Mouse (Mus musculus): ENCODE data around the gene Smchd1. TPM values are rescaled to one million over a fixed set of nuclear protein-coding genes. Genes with fewer than 3 reads are reported as not detected.
"Not testable (repeated sequence)": the region's sequence is repeated elsewhere in the genome, so short reads cannot be mapped to it uniquely, and the experiment has no call there.

Smchd1 gene
- polyA plus RNA-seq, 1 experiment from 2014 or later: 82.2 TPM

GRCm38 (mm10) chr17:71479381-71479901, 4.3 kb upstream of the Smchd1 start:
- no peak overlapping the region for H3K4me3 ChIP-seq (replicated peaks)
- no peaks in the 10 kb centered on the region for H3K36me3 ChIP-seq (replicated peaks)
- peaks cover under 1% of the 10 kb centered on the region for H3K4me1 ChIP-seq
- no peak overlapping the region for H3K4me2 ChIP-seq
- no peak overlapping the region for H3K9ac ChIP-seq
- no peak overlapping the region for H3K27ac ChIP-seq
- 78% methylated on average over 5 of the region's 5 CpGs for WGBS
- no peak for ATAC-seq (ENCODE audit: low FRiP score)
- H3K27me3 ChIP-seq: no peaks in the 10 kb centered on the region; the same call in 1 of the 2 replicates
- no peaks in the 10 kb centered on the region for H3K9me3 ChIP-seq

GRCm38 (mm10) chr17:71477481-71477880, 2.3 kb upstream of the Smchd1 start:
- peaks cover 13% of the 10 kb centered on the region for H3K4me1 ChIP-seq
- no peak overlapping the region for H3K27ac ChIP-seq
- H3K4me3 ChIP-seq (replicated peaks): no peak overlapping the region
- no peak for ATAC-seq (ENCODE audit: low FRiP score)
- 96% methylated on average over 8 of the region's 8 CpGs for WGBS
- H3K27me3 ChIP-seq: no peaks in the 10 kb centered on the region; the same call in 1 of the 2 replicates
- no peaks in the 10 kb centered on the region for H3K9me3 ChIP-seq
- H3K36me3 ChIP-seq (replicated peaks): no peaks in the 10 kb centered on the region
- H3K9ac ChIP-seq: no peak overlapping the region
- H3K4me2 ChIP-seq: no peak overlapping the region

GRCm38 (mm10) chr17:71476346-71477020, 1.3 kb upstream of the Smchd1 start:
- ATAC-seq (ENCODE audit: low FRiP score): no peak
- H3K36me3 ChIP-seq (replicated peaks): no peaks in the 10 kb centered on the region
- peak overlapping the region; percentile 80 for H3K4me2 ChIP-seq
- no peaks in the 10 kb centered on the region for H3K9me3 ChIP-seq
- no peak overlapping the region for H3K9ac ChIP-seq
- H3K4me1 ChIP-seq: peaks cover 13% of the 10 kb centered on the region
- no peak overlapping the region for H3K27ac ChIP-seq
- no peaks in the 10 kb centered on the region; the same call in 1 of the 2 replicates for H3K27me3 ChIP-seq
- H3K4me3 ChIP-seq (replicated peaks): peak overlapping the region; percentile 90; the same call in 1 of the 2 replicates
- WGBS: 83% methylated on average over 7 of the region's 7 CpGs

GRCm38 (mm10) chr17:71475705-71476089, 554 bp upstream of the Smchd1 start:
- peak overlapping the region; percentile 90 for H3K4me3 ChIP-seq (replicated peaks)
- H3K27me3 ChIP-seq: no peaks in the 10 kb centered on the region
- peak overlapping the region; percentile 88 for H3K9ac ChIP-seq
- peak; percentile 79 for ATAC-seq (ENCODE audit: low FRiP score)
- H3K4me2 ChIP-seq: peak overlapping the region; percentile 80
- H3K27ac ChIP-seq: peak overlapping the region; percentile 98
- no peaks in the 10 kb centered on the region for H3K9me3 ChIP-seq
- H3K4me1 ChIP-seq: peaks cover 13% of the 10 kb centered on the region
- H3K36me3 ChIP-seq (replicated peaks): no peaks in the 10 kb centered on the region
- under 1% methylated on average over 31 of the region's 31 CpGs for WGBS

- H3K9me3 ChIP-seq: no peaks in the 10 kb centered on the region
- H3K27me3 ChIP-seq: no peaks in the 10 kb centered on the region
- peaks cover 13% of the 10 kb centered on the region for H3K4me1 ChIP-seq
- H3K4me2 ChIP-seq: peak overlapping the region; percentile 80
- 15% methylated on average over 8 of the region's 8 CpGs for WGBS
- no peak overlapping the region for H3K27ac ChIP-seq
- H3K9ac ChIP-seq: peak overlapping the region; percentile 88
- no peak for ATAC-seq (ENCODE audit: low FRiP score)
- peak overlapping the region; percentile 90 for H3K4me3 ChIP-seq (replicated peaks)
- H3K36me3 ChIP-seq (replicated peaks): 0 out of 2 replicates have a peak, but pooled peaks cover 3% of the 10 kb centered on the region
These were observed 1.0 kb downstream of the Smchd1 start for GRCm38 (mm10) chr17:71474128-71474527.

GRCm38 (mm10) chr17:71471261-71471660, 3.9 kb downstream of the Smchd1 start:
- no peak overlapping the region for H3K4me2 ChIP-seq
- no peak for ATAC-seq (ENCODE audit: low FRiP score)
- no peak overlapping the region for H3K27ac ChIP-seq
- 70% methylated on average over 2 of the region's 2 CpGs for WGBS
- no peaks in the 10 kb centered on the region for H3K27me3 ChIP-seq
- H3K4me3 ChIP-seq (replicated peaks): no peak overlapping the region
- H3K4me1 ChIP-seq: peaks cover 13% of the 10 kb centered on the region
- H3K9ac ChIP-seq: no peak overlapping the region
- H3K36me3 ChIP-seq (replicated peaks): 0 out of 2 replicates have a peak, but pooled peaks cover 3% of the 10 kb centered on the region
- H3K9me3 ChIP-seq: no peaks in the 10 kb centered on the region

GRCm38 (mm10) chr17:71460312-71460711, 14.8 kb downstream of the Smchd1 start:
- WGBS: 94% methylated on average over 3 of the region's 3 CpGs
- H3K27ac ChIP-seq: no peak overlapping the region
- no peak overlapping the region for H3K4me3 ChIP-seq (replicated peaks)
- H3K9ac ChIP-seq: no peak overlapping the region
- peaks cover 54% of the 10 kb centered on the region for H3K36me3 ChIP-seq (replicated peaks)
- no peaks in the 10 kb centered on the region for H3K27me3 ChIP-seq
- H3K9me3 ChIP-seq: no peaks in the 10 kb centered on the region
- no peak for ATAC-seq (ENCODE audit: low FRiP score)
- H3K4me1 ChIP-seq: no peaks in the 10 kb centered on the region
- no peak overlapping the region for H3K4me2 ChIP-seq

- no peak for ATAC-seq (ENCODE audit: low FRiP score)
- Histone ChIP-seq H3K9me3 (no peaks in the 10 kb centered on the region), H3K4me3 (replicated peaks) (no peak within 1 kb of the TSS), H3K9ac (no peak within 1 kb of the TSS), H3K27me3 (no peaks in the 10 kb centered on the region), H3K27ac (no peak within 1 kb of the TSS), H3K36me3 (replicated peaks) (peaks cover 57% of the 10 kb centered on the region), H3K4me1 (no peaks in the 10 kb centered on the region), H3K4me2 (no peak within 1 kb of the TSS)
- WGBS: 97% methylated on average over 2 of the region's 2 CpGs
These were observed 15.3 kb downstream of the Smchd1 start, which contains the start of gene Gm4707 for GRCm38 (mm10) chr17:71459818-71460217. Gm4707 (minus strand) TSS chr17:71459918.

- H3K9me3 ChIP-seq; H3K27me3 ChIP-seq; H3K4me3 ChIP-seq (replicated peaks); H3K4me1 ChIP-seq; H3K27ac ChIP-seq; H3K9ac ChIP-seq; ATAC-seq (ENCODE audit: low FRiP score); H3K4me2 ChIP-seq: not testable (repeated sequence)
- 92% methylated on average over 5 of the region's 6 CpGs for WGBS
- peaks cover 47% of the 10 kb centered on the region for H3K36me3 ChIP-seq (replicated peaks)
These were observed 17.8 kb downstream of the Smchd1 start for GRCm38 (mm10) chr17:71457361-71457760.

GRCm38 (mm10) chr17:71445191-71445590, 30.0 kb downstream of the Smchd1 start:
- 95% methylated on average over 6 of the region's 6 CpGs for WGBS
- H3K9ac ChIP-seq: no peak overlapping the region
- H3K27ac ChIP-seq: no peak overlapping the region
- no peaks in the 10 kb centered on the region for H3K4me1 ChIP-seq
- peaks cover 34% of the 10 kb centered on the region for H3K36me3 ChIP-seq (replicated peaks)
- H3K4me2 ChIP-seq: no peak overlapping the region
- H3K4me3 ChIP-seq (replicated peaks): no peak overlapping the region
- ATAC-seq (ENCODE audit: low FRiP score): no peak
- no peaks in the 10 kb centered on the region for H3K27me3 ChIP-seq
- no peaks in the 10 kb centered on the region for H3K9me3 ChIP-seq

- no peak overlapping the region for H3K27ac ChIP-seq
- no peak overlapping the region for H3K4me3 ChIP-seq (replicated peaks)
- H3K9ac ChIP-seq: no peak overlapping the region
- WGBS: 96% methylated on average over 2 of the region's 2 CpGs
- no peaks in the 10 kb centered on the region for H3K4me1 ChIP-seq
- no peak overlapping the region for H3K4me2 ChIP-seq
- H3K27me3 ChIP-seq: no peaks in the 10 kb centered on the region
- ATAC-seq (ENCODE audit: low FRiP score): no peak
- peaks cover 34% of the 10 kb centered on the region for H3K36me3 ChIP-seq (replicated peaks)
- no peaks in the 10 kb centered on the region for H3K9me3 ChIP-seq
These were observed 30.4 kb downstream of the Smchd1 start for GRCm38 (mm10) chr17:71444718-71445117.

GRCm38 (mm10) chr17:71444126-71444525, 31.0 kb downstream of the Smchd1 start:
- Histone ChIP-seq H3K4me3 (replicated peaks) (no peak overlapping the region), H3K27me3 (no peaks in the 10 kb centered on the region), H3K36me3 (replicated peaks) (peaks cover 34% of the 10 kb centered on the region), H3K4me2 (no peak overlapping the region), H3K4me1 (no peaks in the 10 kb centered on the region), H3K9ac (no peak overlapping the region), H3K9me3 (no peaks in the 10 kb centered on the region), H3K27ac (no peak overlapping the region; the same call in 1 of the 2 replicates)
- ATAC-seq (ENCODE audit: low FRiP score): no peak
- 93% methylated on average over 3 of the region's 3 CpGs for WGBS

- no peak for ATAC-seq (ENCODE audit: low FRiP score)
- no peaks in the 10 kb centered on the region for H3K9me3 ChIP-seq
- peaks cover 34% of the 10 kb centered on the region for H3K36me3 ChIP-seq (replicated peaks)
- no peak overlapping the region for H3K4me2 ChIP-seq
- H3K4me1 ChIP-seq: no peaks in the 10 kb centered on the region
- no peak overlapping the region for H3K9ac ChIP-seq
- H3K4me3 ChIP-seq (replicated peaks): no peak overlapping the region
- WGBS: 89% methylated on average over 6 of the region's 6 CpGs
- H3K27me3 ChIP-seq: no peaks in the 10 kb centered on the region
- H3K27ac ChIP-seq: no peak overlapping the region
These were observed 31.9 kb downstream of the Smchd1 start for GRCm38 (mm10) chr17:71443273-71443672.

All from forebrain, embryonic 12.5 days (tissue).